Mouse (Mus musculus): ENCODE data around the gene Cdh5. TPM values are rescaled to one million over a fixed set of nuclear protein-coding genes. Genes with fewer than 3 reads are reported as not detected.

Gene Cdh5
- polyA plus RNA-seq (2015; fragmentation: Nextera tagmentation; extraction: Ambion mirVana) = 8.2 and 8.7 TPM in 2 replicates

- Histone ChIP-seq H3K4me2 (replicated peaks; ENCODE audit: low read depth) (no peak within 1 kb of the TSS), H3K27me3 (ENCODE audit: control insufficient read depth, insufficient read depth, low read length) (no peaks in the 10 kb centered on the region), H3K9ac (ENCODE audit: low read length) (0 out of 2 replicates have a peak within 1 kb of the TSS, but pooled peaks have one; percentile 9), H3K9me3 (ENCODE audit: control insufficient read depth, low read length) (no peaks in the 10 kb centered on the region), H3K27ac (replicated peaks) (peak within 1 kb of the TSS; percentile 36; the same call in 1 of the 2 replicates), H3K36me3 (ENCODE audit: control insufficient read depth, insufficient read depth, low read length) (no peaks in the 10 kb centered on the region), H3K4me3 (ENCODE audit: low read depth, low read length) (peak within 1 kb of the TSS; percentile 19), H3K4me1 (replicated peaks; ENCODE audit: control insufficient read depth, insufficient read depth) (no peaks in the 10 kb centered on the region)
- DNase-seq (ENCODE audit: low spot score) = no peak
- WGBS = 57% methylated on average over 8 of the region's 8 CpGs
- TF ChIP-seq CTCF (IDR thresholded peaks at IDR 0.05; ENCODE audit: low read depth) (no peak), EP300 (optimal IDR thresholded peaks at IDR 0.05) (no peak)
- peak; percentile 21; the same call in 1 of the 2 replicates for ATAC-seq (ENCODE audit: low FRiP score, low TSS enrichment)
These were observed at the start of gene Cdh5 for GRCm38 (mm10) chr8:104101415-104101814. Gene Cdh5, plus strand, starts transcription at chr8:104101625.

GRCm38 (mm10) chr8:104059922-104060321 lies 41.5 kb upstream of the Cdh5 start:
- 65% methylated on average over 5 of the region's 5 CpGs for WGBS
- no peak for DNase-seq (ENCODE audit: low spot score)

GRCm38 (mm10) chr8:104060446-104060845 lies 41.0 kb upstream of the Cdh5 start:
- H3K9me3 ChIP-seq (ENCODE audit: control insufficient read depth, low read length) = no peaks in the 10 kb centered on the region
- H3K27me3 ChIP-seq (ENCODE audit: control insufficient read depth, insufficient read depth, low read length) = no peaks in the 10 kb centered on the region
- ATAC-seq (ENCODE audit: low FRiP score, low TSS enrichment) (no peak), DNase-seq (ENCODE audit: low spot score) (no peak)
- no peaks in the 10 kb centered on the region for H3K4me1 ChIP-seq (replicated peaks; ENCODE audit: control insufficient read depth, insufficient read depth)
- no peak overlapping the region for H3K9ac ChIP-seq (ENCODE audit: low read length)
- no peak overlapping the region for H3K4me2 ChIP-seq (replicated peaks; ENCODE audit: low read depth)
- no peak overlapping the region for H3K27ac ChIP-seq (replicated peaks)
- no peak for TF ChIP-seq EP300 (optimal IDR thresholded peaks at IDR 0.05)
- TF ChIP-seq CTCF (IDR thresholded peaks at IDR 0.05; ENCODE audit: low read depth) = no peak
- no peaks in the 10 kb centered on the region for H3K36me3 ChIP-seq (ENCODE audit: control insufficient read depth, insufficient read depth, low read length)
- no peak overlapping the region for H3K4me3 ChIP-seq (ENCODE audit: low read depth, low read length)
- WGBS = 88% methylated on average over 7 of the region's 7 CpGs

More at GRCm38 (mm10) chr8:104059922-104060321, 41.5 kb upstream of the Cdh5 start:
- no peak for ATAC-seq (ENCODE audit: low FRiP score, low TSS enrichment)
- H3K36me3 ChIP-seq (ENCODE audit: control insufficient read depth, insufficient read depth, low read length) = no peaks in the 10 kb centered on the region
- no peak overlapping the region for H3K9ac ChIP-seq (ENCODE audit: low read length)
- TF ChIP-seq EP300 (optimal IDR thresholded peaks at IDR 0.05) (no peak), CTCF (IDR thresholded peaks at IDR 0.05; ENCODE audit: low read depth) (no peak)
- no peaks in the 10 kb centered on the region for H3K9me3 ChIP-seq (ENCODE audit: control insufficient read depth, low read length)
- H3K27me3 ChIP-seq (ENCODE audit: control insufficient read depth, insufficient read depth, low read length) = no peaks in the 10 kb centered on the region
- no peaks in the 10 kb centered on the region for H3K4me1 ChIP-seq (replicated peaks; ENCODE audit: control insufficient read depth, insufficient read depth)
- no peak overlapping the region for H3K4me3 ChIP-seq (ENCODE audit: low read depth, low read length)
- H3K4me2 ChIP-seq (replicated peaks; ENCODE audit: low read depth) = no peak overlapping the region
- H3K27ac ChIP-seq (replicated peaks) = no peak overlapping the region

GRCm38 (mm10) chr8:104061048-104061988 lies 40.1 kb upstream of the Cdh5 start:
- Histone ChIP-seq H3K4me2 (replicated peaks; ENCODE audit: low read depth) (no peak overlapping the region), H3K9ac (ENCODE audit: low read length) (no peak overlapping the region), H3K4me1 (replicated peaks; ENCODE audit: control insufficient read depth, insufficient read depth) (no peaks in the 10 kb centered on the region), H3K27ac (replicated peaks) (0 out of 2 replicates have a peak overlapping the region, but pooled peaks have one; percentile 8), H3K36me3 (ENCODE audit: control insufficient read depth, insufficient read depth, low read length) (no peaks in the 10 kb centered on the region), H3K27me3 (ENCODE audit: control insufficient read depth, insufficient read depth, low read length) (no peaks in the 10 kb centered on the region), H3K4me3 (ENCODE audit: low read depth, low read length) (no peak overlapping the region), H3K9me3 (ENCODE audit: control insufficient read depth, low read length) (no peaks in the 10 kb centered on the region)
- ATAC-seq (ENCODE audit: low FRiP score, low TSS enrichment) (peak; percentile 82), DNase-seq (ENCODE audit: low spot score) (no peak)
- WGBS = 33% methylated on average over 6 of the region's 6 CpGs
- TF ChIP-seq CTCF (IDR thresholded peaks at IDR 0.05; ENCODE audit: low read depth) (no peak), EP300 (optimal IDR thresholded peaks at IDR 0.05) (no peak)

GRCm38 (mm10) chr8:104061989-104062820 lies 39.2 kb upstream of the Cdh5 start:
- 45% methylated on average over 15 of the region's 15 CpGs for WGBS
- no peaks in the 10 kb centered on the region for H3K27me3 ChIP-seq (ENCODE audit: control insufficient read depth, insufficient read depth, low read length)

More at GRCm38 (mm10) chr8:104061989-104062820, 39.2 kb upstream of the Cdh5 start:
- H3K27ac ChIP-seq (replicated peaks) = no peak overlapping the region
- H3K36me3 ChIP-seq (ENCODE audit: control insufficient read depth, insufficient read depth, low read length) = no peaks in the 10 kb centered on the region
- no peak overlapping the region for H3K9ac ChIP-seq (ENCODE audit: low read length)
- no peaks in the 10 kb centered on the region for H3K9me3 ChIP-seq (ENCODE audit: control insufficient read depth, low read length)
- no peaks in the 10 kb centered on the region for H3K4me1 ChIP-seq (replicated peaks; ENCODE audit: control insufficient read depth, insufficient read depth)
- no peak overlapping the region for H3K4me2 ChIP-seq (replicated peaks; ENCODE audit: low read depth)
- TF ChIP-seq CTCF (IDR thresholded peaks at IDR 0.05; ENCODE audit: low read depth) = no peak
- no peak for TF ChIP-seq EP300 (optimal IDR thresholded peaks at IDR 0.05)
- H3K4me3 ChIP-seq (ENCODE audit: low read depth, low read length) = no peak overlapping the region
- DNase-seq (ENCODE audit: low spot score) (peak; percentile 24), ATAC-seq (ENCODE audit: low FRiP score, low TSS enrichment) (peak; percentile 36; the same call in 1 of the 2 replicates)
